Mouse (Mus musculus) stomach, embryonic 15.5 days (tissue): ENCODE measurements at regions not wholly inside any gene's neighbourhood (a gene's known extent, or its start where the extent isn't known, plus 50 kb on each side); places are given as distances from the start of the nearest gene placed in this dataset.
A peak's percentile ranks its signal among the peaks of the same experiment; 100 is the strongest.

ENCODE experiments used
- ATAC-seq: fragments of 200-750 bp; cut with Nextera tagmentation; 2 replicates; pipeline ENCODE4 v1.8.0; 2017; ENCODE audit warnings: low read depth, moderate number of reproducible peaks, moderate TSS enrichment; ENCODE audit not compliant: insufficient read depth, low FRiP score
- H3K27ac ChIP-seq: fragments of 300-500 bp; sonication (generic); 2 replicates; pipeline ENCODE4 v1.5.1; 2015; ENCODE audit warnings: mild to moderate bottlenecking, inconsistent platforms
- H3K27me3 ChIP-seq: fragments of 300-500 bp; sonication (generic); replicated peaks from 2 replicates; pipeline ENCODE4 v1.6.1; 2015; ENCODE audit warnings: inconsistent platforms
- H3K36me3 ChIP-seq: fragments of 300-500 bp; sonication (generic); 2 replicates; pipeline ENCODE4 v1.6.1; 2015; ENCODE audit warnings: inconsistent platforms
- H3K4me1 ChIP-seq: fragments of 300-500 bp; sonication (generic); 2 replicates; pipeline ENCODE4 v1.6.1; 2015; ENCODE audit warnings: inconsistent platforms
- H3K4me2 ChIP-seq: fragments of 300-500 bp; sonication (generic); 2 replicates; pipeline ENCODE4 v1.6.1; 2015; ENCODE audit warnings: mild to moderate bottlenecking, inconsistent platforms
- H3K4me3 ChIP-seq: fragments of 300-500 bp; sonication (generic); replicated peaks from 2 replicates; pipeline ENCODE4 v1.5.1; 2015; ENCODE audit warnings: inconsistent platforms
- H3K9ac ChIP-seq: fragments of 300-500 bp; sonication (generic); 2 replicates; pipeline ENCODE4 v1.6.1; 2015; ENCODE audit warnings: inconsistent platforms
- H3K9me3 ChIP-seq: fragments of 300-500 bp; sonication (generic); 2 replicates; pipeline ENCODE4 v1.6.1; 2016; ENCODE audit warnings: inconsistent platforms
- WGBS: fragments of 180-500 bp; shearing (Covaris S2); methylation state at CpG from one replicate; pipeline ENCODE4 v1.1.7; 2015; 5-methylcytosine and 5-hydroxymethylcytosine counted together

GRCm38 (mm10) chr13:84345791-84346511 is 123.9 kb downstream of the Tmem161b start:
- Histone ChIP-seq H3K27me3 (peaks cover 46% of the 10 kb centered on the region), H3K9me3 (no peaks in the 10 kb centered on the region), H3K4me2 (no peak overlapping the region), H3K4me1 (peaks cover 5% of the 10 kb centered on the region; the same call in 1 of the 2 replicates), H3K27ac (no peak overlapping the region), H3K36me3 (no peaks in the 10 kb centered on the region), H3K9ac (no peak overlapping the region), H3K4me3 (no peak overlapping the region)
- ATAC-seq, result no peak
- 3% methylated on average over 30 of the region's 30 CpGs for WGBS

- H3K27me3 ChIP-seq, result peaks cover 43% of the 10 kb centered on the region
- peaks cover 5% of the 10 kb centered on the region; the same call in 1 of the 2 replicates for H3K4me1 ChIP-seq
- H3K27ac ChIP-seq, result no peak overlapping the region
- H3K9ac ChIP-seq, result no peak overlapping the region
- no peak overlapping the region for H3K4me2 ChIP-seq
- H3K4me3 ChIP-seq, result no peak overlapping the region
- no peaks in the 10 kb centered on the region for H3K9me3 ChIP-seq
- no peak for ATAC-seq
- H3K36me3 ChIP-seq, result no peaks in the 10 kb centered on the region
- WGBS, result 3% methylated on average over 2 of the region's 2 CpGs
These were observed 124.5 kb downstream of the Tmem161b start for GRCm38 (mm10) chr13:84346569-84346968.

- Histone ChIP-seq H3K4me2 (peak overlapping the region; percentile 89), H3K4me1 (peaks cover 5% of the 10 kb centered on the region; the same call in 1 of the 2 replicates), H3K4me3 (peak overlapping the region; percentile 47), H3K9ac (no peak overlapping the region), H3K9me3 (no peaks in the 10 kb centered on the region), H3K36me3 (no peaks in the 10 kb centered on the region), H3K27me3 (peaks cover 37% of the 10 kb centered on the region), H3K27ac (no peak overlapping the region)
- 1% methylated on average over 21 of the region's 21 CpGs for WGBS
- no peak for ATAC-seq
These were observed 125.3 kb downstream of the Tmem161b start for GRCm38 (mm10) chr13:84347181-84347913.

GRCm38 (mm10) chr13:84347914-84348700 is 126.0 kb downstream of the Tmem161b start:
- H3K27me3 ChIP-seq, result peaks cover 34% of the 10 kb centered on the region
- H3K9ac ChIP-seq, result no peak overlapping the region
- peak overlapping the region; percentile 47 for H3K4me3 ChIP-seq
- under 1% methylated on average over 33 of the region's 34 CpGs for WGBS
- H3K27ac ChIP-seq, result peak overlapping the region; percentile 40; the same call in 1 of the 2 replicates
- peak; percentile 98 for ATAC-seq
- peak overlapping the region; percentile 89 for H3K4me2 ChIP-seq
- H3K9me3 ChIP-seq, result no peaks in the 10 kb centered on the region
- no peaks in the 10 kb centered on the region for H3K36me3 ChIP-seq
- peaks cover 5% of the 10 kb centered on the region; the same call in 1 of the 2 replicates for H3K4me1 ChIP-seq

- no peak for ATAC-seq
These were observed 126.5 kb downstream of the Tmem161b start for GRCm38 (mm10) chr13:84348701-84348975.

GRCm38 (mm10) chr13:84349001-84349720 is 127.1 kb downstream of the Tmem161b start:
- H3K27ac ChIP-seq, result peak overlapping the region; percentile 40; the same call in 1 of the 2 replicates
- no peaks in the 10 kb centered on the region for H3K36me3 ChIP-seq
- no peak for ATAC-seq
- under 1% methylated on average over 23 of the region's 23 CpGs for whole genome bisulfite sequencing
- H3K4me2 ChIP-seq, result peak overlapping the region; percentile 89
- peaks cover 5% of the 10 kb centered on the region; the same call in 1 of the 2 replicates for H3K4me1 ChIP-seq
- H3K4me3 ChIP-seq, result peak overlapping the region; percentile 47
- H3K9ac ChIP-seq, result no peak overlapping the region
- H3K27me3 ChIP-seq, result peaks cover 24% of the 10 kb centered on the region
- H3K9me3 ChIP-seq, result no peaks in the 10 kb centered on the region

More at GRCm38 (mm10) chr13:84348701-84348975, 126.5 kb downstream of the Tmem161b start:
- Histone ChIP-seq H3K36me3 (no peaks in the 10 kb centered on the region), H3K27ac (peak overlapping the region; percentile 40; the same call in 1 of the 2 replicates), H3K9me3 (no peaks in the 10 kb centered on the region), H3K27me3 (peaks cover 29% of the 10 kb centered on the region), H3K4me1 (peaks cover 5% of the 10 kb centered on the region; the same call in 1 of the 2 replicates), H3K4me2 (peak overlapping the region; percentile 89), H3K4me3 (peak overlapping the region; percentile 47), H3K9ac (no peak overlapping the region)
- WGBS, result under 1% methylated on average over 9 of the region's 9 CpGs

- 43% methylated on average over 4 of the region's 4 CpGs for WGBS
- peak overlapping the region; percentile 89 for H3K4me2 ChIP-seq
- H3K36me3 ChIP-seq, result no peaks in the 10 kb centered on the region
- H3K9me3 ChIP-seq, result no peaks in the 10 kb centered on the region
- peaks cover 20% of the 10 kb centered on the region for H3K27me3 ChIP-seq
- H3K4me1 ChIP-seq, result peaks cover 5% of the 10 kb centered on the region; the same call in 1 of the 2 replicates
- H3K9ac ChIP-seq, result no peak overlapping the region
- H3K27ac ChIP-seq, result no peak overlapping the region
- no peak for ATAC-seq
- H3K4me3 ChIP-seq, result no peak overlapping the region; the same call in 1 of the 2 replicates
These were observed 127.6 kb downstream of the Tmem161b start for GRCm38 (mm10) chr13:84349721-84350040.

- Histone ChIP-seq H3K4me1 (peaks cover 5% of the 10 kb centered on the region; the same call in 1 of the 2 replicates), H3K9ac (no peak overlapping the region), H3K9me3 (no peaks in the 10 kb centered on the region), H3K27me3 (peaks cover 15% of the 10 kb centered on the region), H3K36me3 (no peaks in the 10 kb centered on the region), H3K27ac (no peak overlapping the region), H3K4me3 (no peak overlapping the region), H3K4me2 (no peak overlapping the region)
- ATAC-seq, result no peak
- 44% methylated on average over 5 of the region's 5 CpGs for WGBS
These were observed 128.7 kb downstream of the Tmem161b start for GRCm38 (mm10) chr13:84350791-84351190.

- H3K9me3 ChIP-seq, result no peaks in the 10 kb centered on the region
- H3K4me2 ChIP-seq, result no peak overlapping the region
- no peaks in the 10 kb centered on the region for H3K4me1 ChIP-seq
- H3K36me3 ChIP-seq, result no peaks in the 10 kb centered on the region
- no peaks in the 10 kb centered on the region for H3K27me3 ChIP-seq
- H3K27ac ChIP-seq, result no peak overlapping the region
- no peak for ATAC-seq
- no peak overlapping the region for H3K9ac ChIP-seq
- H3K4me3 ChIP-seq, result no peak overlapping the region
- WGBS, result 46% methylated on average over 2 of the region's 2 CpGs
These were observed 134.4 kb downstream of the Tmem161b start for GRCm38 (mm10) chr13:84356455-84356854.

GRCm38 (mm10) chr13:84360536-84360935 is 138.4 kb downstream of the Tmem161b start:
- Histone ChIP-seq H3K4me3 (no peak overlapping the region), H3K36me3 (no peaks in the 10 kb centered on the region), H3K9ac (no peak overlapping the region), H3K4me1 (no peaks in the 10 kb centered on the region), H3K27me3 (no peaks in the 10 kb centered on the region), H3K4me2 (no peak overlapping the region), H3K27ac (no peak overlapping the region), H3K9me3 (no peaks in the 10 kb centered on the region)
- ATAC-seq, result no peak
- WGBS, result 91% methylated on average over 2 of the region's 2 CpGs

GRCm38 (mm10) chr13:84364069-84364468 is 142.0 kb downstream of the Tmem161b start:
- Histone ChIP-seq H3K36me3 (no peaks in the 10 kb centered on the region), H3K9me3 (no peaks in the 10 kb centered on the region), H3K27ac (no peak overlapping the region), H3K4me1 (no peaks in the 10 kb centered on the region), H3K4me3 (no peak overlapping the region), H3K4me2 (no peak overlapping the region), H3K27me3 (no peaks in the 10 kb centered on the region), H3K9ac (no peak overlapping the region)
- ATAC-seq, result no peak
- whole genome bisulfite sequencing, result 79% methylated on average over 4 of the region's 4 CpGs
